Mouse (Mus musculus): Measurements from ENCODE around the gene 9930022D16Rik.

Gene 9930022D16Rik

GRCm38 (mm10) chr11:109417472-109418040, 3.8 kb downstream of the 9930022D16Rik start:
- no peak for DNase-seq (ENCODE audit: low spot score)

- DNase-seq (ENCODE audit: low spot score) = peak; percentile 40
Observed at GRCm38 (mm10) chr11:109419461-109419860, 5.7 kb downstream of the 9930022D16Rik start.

GRCm38 (mm10) chr11:109419961-109420566, 6.3 kb downstream of the 9930022D16Rik start:
- DNase-seq (ENCODE audit: low spot score) = peak; percentile 93

GRCm38 (mm10) chr11:109420567-109420962, 6.8 kb downstream of the 9930022D16Rik start:
- peak; percentile 84 for DNase-seq (ENCODE audit: low spot score)

GRCm38 (mm10) chr11:109421205-109421604, 7.5 kb downstream of the 9930022D16Rik start:
- DNase-seq (ENCODE audit: low spot score) = no peak

- no peak for DNase-seq (ENCODE audit: low spot score)
Observed at GRCm38 (mm10) chr11:109422263-109422662, 8.5 kb downstream of the 9930022D16Rik start.

GRCm38 (mm10) chr11:109423294-109423693, 9.6 kb downstream of the 9930022D16Rik start:
- no peak for DNase-seq (ENCODE audit: low spot score)

GRCm38 (mm10) chr11:109425392-109426271, 11.9 kb downstream of the 9930022D16Rik start, which contains the start of gene Amz2:
Gene Amz2, plus strand, starts transcription at chr11:109425946.
- peak; percentile 99 for DNase-seq (ENCODE audit: low spot score)

GRCm38 (mm10) chr11:109426272-109426586, 12.5 kb downstream of the 9930022D16Rik start:
- no peak for DNase-seq (ENCODE audit: low spot score)

GRCm38 (mm10) chr11:109427353-109427752, 13.6 kb downstream of the 9930022D16Rik start:
- no peak for DNase-seq (ENCODE audit: low spot score)

- DNase-seq (ENCODE audit: low spot score) = no peak
Observed at GRCm38 (mm10) chr11:109434233-109434798, 20.6 kb downstream of the 9930022D16Rik start.

- DNase-seq (ENCODE audit: low spot score) = no peak
Observed at GRCm38 (mm10) chr11:109436889-109437288, 23.2 kb downstream of the 9930022D16Rik start.

- no peak for DNase-seq (ENCODE audit: low spot score)
Observed at GRCm38 (mm10) chr11:109439209-109439608, 25.5 kb downstream of the 9930022D16Rik start.

GRCm38 (mm10) chr11:109439829-109440340, 26.2 kb downstream of the 9930022D16Rik start:
- DNase-seq (ENCODE audit: low spot score) = peak; percentile 89

GRCm38 (mm10) chr11:109440641-109441040, 26.9 kb downstream of the 9930022D16Rik start:
- DNase-seq (ENCODE audit: low spot score) = no peak

GRCm38 (mm10) chr11:109441119-109441518, 27.4 kb downstream of the 9930022D16Rik start:
- peak; percentile 67 for DNase-seq (ENCODE audit: low spot score)

GRCm38 (mm10) chr11:109442166-109442730, 28.5 kb downstream of the 9930022D16Rik start:
- DNase-seq (ENCODE audit: low spot score) = no peak

- DNase-seq (ENCODE audit: low spot score) = no peak
Observed at GRCm38 (mm10) chr11:109443468-109444263, 29.9 kb downstream of the 9930022D16Rik start.

- DNase-seq (ENCODE audit: low spot score) = no peak
Observed at GRCm38 (mm10) chr11:109444600-109444999, 30.9 kb downstream of the 9930022D16Rik start.

- peak; percentile 60 for DNase-seq (ENCODE audit: low spot score)
Observed at GRCm38 (mm10) chr11:109445438-109446035, 31.8 kb downstream of the 9930022D16Rik start.

GRCm38 (mm10) chr11:109451169-109451568, 37.5 kb downstream of the 9930022D16Rik start:
- no peak for DNase-seq (ENCODE audit: low spot score)

All from T-cell, adult 2 months (primary cell).